17 mouse cellular contexts compared by ENCODE assay signal in genomic region chr11:60507281-60507680, GRCm38 (mm10). TPM values are rescaled to one million over a fixed set of nuclear protein-coding genes. Genes with fewer than 3 reads are reported as not detected.
DNase-seq lines count a peak whose midpoint lies in the region.
"Had no signal": no experiment of that assay in that cellular context is flagged by ENCODE, and none has a peak within 500 bp of the region (broad histone marks: within the 10 kb centered on the region; RNA-seq: fewer than 3 reads in every experiment).

No protein-coding gene starts in this region.

- peak; percentile 65 for DNase-seq in cerebellum, adult 11-12 months
- DNase-seq in cerebellum, postnatal 4 days (ENCODE audit: low spot score in 2 of 2): no peak
- peak; percentile 44 to 59 for DNase-seq in cerebellum, adult 18-20 months
- DNase-seq in cerebellum, adult 9-10 months: peak; percentile 62
- DNase-seq in cerebellum, postnatal 25 days: peak; percentile 53 to 56
- DNase-seq in ovary, postnatal 14 days (ENCODE audit: low spot score): no peak
- no peak for DNase-seq in layer of hippocampus, postnatal 25 days (ENCODE audit: extremely low spot score in 1 of 2, low spot score in 1 of 2)
- DNase-seq in gastrocnemius, postnatal 10 days: no peak
- DNase-seq: adrenal gland, postnatal 14 days; B cell, adult 2 months; embryo, embryonic 11 days; gastrocnemius, postnatal 36 days; heart, adult 2 months; heart, postnatal 14 days; heart, postnatal 4 days; kidney, adult 18-20 months had no signal

RNA-seq across cellular contexts. Expression of gene Alkbh5, which starts 28.9 kb away (rescaled TPM):
- 10 to 100 TPM; 49.7 to 54.1 TPM for total RNA-seq in layer of hippocampus, postnatal 25 days (2021)
- total RNA-seq in gastrocnemius, postnatal 10 days (2021): 10 to 100 TPM; 73.2 to 73.7 TPM

RNA-seq across cellular contexts. Expression of gene Myo15, which starts 38.1 kb away (rescaled TPM):
- under 1 TPM; 0.05 to 0.09 TPM for total RNA-seq in layer of hippocampus, postnatal 25 days (2021)
- under 1 TPM; 0.05 to 0.16 TPM for total RNA-seq in gastrocnemius, postnatal 10 days (2021)
- total RNA-seq: gastrocnemius, postnatal 36 days; granulocyte monocyte progenitor cell, adult 5-6 weeks had no signal

RNA-seq across cellular contexts. Expression of gene Drg2, which starts 52.9 kb away (rescaled TPM):
- total RNA-seq in layer of hippocampus, postnatal 25 days (2021): 10 to 100 TPM; 70.2 to 72.7 TPM
- 10 to 100 TPM; 32.6 to 34.0 TPM for total RNA-seq in gastrocnemius, postnatal 10 days (2021)

Comparison
In these comparisons a context has a peak if more than half of its experiments do, and no peak if none do; other contexts are left out.
1. DNase-seq: peak in cerebellum, adult 11-12 months (single experiment), cerebellum, adult 18-20 months (2 of 2), cerebellum, adult 9-10 months (single experiment) and cerebellum, postnatal 25 days (2 of 2); none in cerebellum, postnatal 4 days (0 of 2), ovary, postnatal 14 days (single experiment), layer of hippocampus, postnatal 25 days (0 of 2) and gastrocnemius, postnatal 10 days (single experiment).